Mouse (Mus musculus) lung, postnatal 0 days (tissue): ENCODE data around the gene Gpi1.

Source experiments
- CTCF ChIP-seq: IDR thresholded peaks from 2 replicates; pipeline ENCODE4 v1.5.1; 2016; ENCODE audit warnings: antibody characterized with exemption, mild to moderate bottlenecking
- EP300 ChIP-seq: IDR thresholded peaks from 2 replicates; pipeline ENCODE4 v1.6.1; 2016; ENCODE audit warnings: antibody characterized with exemption, mild to moderate bottlenecking, control low read depth

- TF ChIP-seq CTCF (no peak), EP300 (no peak)
These were observed 23.8 kb downstream of the Gpi1 start for GRCm38 (mm10) chr7:34206331-34206730.
